Mouse (Mus musculus): ENCODE measurements at regions not wholly inside any gene's neighbourhood (a gene's known extent, or its start where the extent isn't known, plus 50 kb on each side); places are given as distances from the start of the nearest gene placed in this dataset.

DNA sequence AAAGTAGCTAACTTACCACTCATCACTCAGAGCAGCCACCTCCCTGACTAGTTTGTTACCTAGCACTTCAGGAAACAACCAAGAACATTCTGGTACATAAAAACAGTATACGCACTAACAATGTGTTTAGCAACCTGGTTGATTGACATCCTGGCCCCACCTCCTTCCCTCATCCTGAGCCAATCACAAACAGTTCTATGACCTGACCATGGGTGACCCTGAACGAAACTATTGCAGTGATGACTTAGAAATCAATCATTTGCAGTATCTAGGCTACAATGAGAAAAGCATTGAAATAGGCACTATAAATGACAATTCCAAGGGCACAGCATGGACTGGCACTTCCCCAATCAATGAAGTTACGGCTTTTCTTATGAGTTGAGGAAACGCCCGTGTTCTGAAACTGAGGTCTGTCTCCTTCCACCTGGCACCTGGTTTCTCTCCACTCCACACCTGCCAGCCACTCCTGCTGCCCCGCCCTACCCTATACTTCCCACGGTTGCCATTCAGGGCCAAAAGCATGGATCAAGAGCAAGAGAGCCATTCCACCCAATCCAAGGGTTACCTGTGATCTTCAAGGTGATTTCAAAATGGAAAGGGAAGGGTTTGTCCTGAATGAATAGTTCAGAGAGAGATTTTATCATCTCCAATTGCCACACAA, 162.9 kb upstream of the Lrig3 start:
- Histone ChIP-seq H3K4me1 (replicated peaks; ENCODE audit: control insufficient read depth, insufficient read depth, low read length) (peaks cover 4% of the 10 kb centered on the region; the same call in 1 of the 2 replicates), H3K9me3 (ENCODE audit: control insufficient read depth, low read length) (no peaks in the 10 kb centered on the region), H3K27me3 (ENCODE audit: control insufficient read depth, insufficient read depth, low read length) (no peaks in the 10 kb centered on the region), H3K4me3 (ENCODE audit: low read depth, low read length) (no peak overlapping the region), H3K9ac (ENCODE audit: low read length) (no peak overlapping the region), H3K27ac (ENCODE audit: low read depth, low read length) (no peak overlapping the region), H3K36me3 (ENCODE audit: control insufficient read depth, insufficient read depth, low read length) (no peaks in the 10 kb centered on the region), H3K4me2 (ENCODE audit: low read depth, low read length, severe bottlenecking) (no peak overlapping the region)
- WGBS = 91% methylated on average over 7 of the region's 7 CpGs
- DNase-seq (ENCODE audit: low spot score) (no peak), ATAC-seq (replicated peaks; ENCODE audit: low FRiP score) (no peak)

GRCm38 (mm10) chr10:125809763-125810361, 156.1 kb upstream of the Lrig3 start:
- 84% methylated on average over 8 of the region's 8 CpGs for WGBS
- Histone ChIP-seq H3K4me1 (replicated peaks; ENCODE audit: control insufficient read depth, insufficient read depth, low read length) (no peaks in the 10 kb centered on the region), H3K27me3 (ENCODE audit: control insufficient read depth, insufficient read depth, low read length) (no peaks in the 10 kb centered on the region), H3K36me3 (ENCODE audit: control insufficient read depth, insufficient read depth, low read length) (no peaks in the 10 kb centered on the region), H3K4me3 (ENCODE audit: low read depth, low read length) (no peak overlapping the region), H3K27ac (ENCODE audit: low read depth, low read length) (no peak overlapping the region), H3K9me3 (ENCODE audit: control insufficient read depth, low read length) (no peaks in the 10 kb centered on the region), H3K4me2 (ENCODE audit: low read depth, low read length, severe bottlenecking) (no peak overlapping the region), H3K9ac (ENCODE audit: low read length) (no peak overlapping the region)
- DNase-seq (ENCODE audit: low spot score) (no peak), ATAC-seq (replicated peaks; ENCODE audit: low FRiP score) (no peak)

GRCm38 (mm10) chr10:125810590-125810989, 155.4 kb upstream of the Lrig3 start:
- Histone ChIP-seq H3K9me3 (ENCODE audit: control insufficient read depth, low read length) (no peaks in the 10 kb centered on the region), H3K4me2 (ENCODE audit: low read depth, low read length, severe bottlenecking) (no peak overlapping the region), H3K4me3 (ENCODE audit: low read depth, low read length) (no peak overlapping the region), H3K4me1 (replicated peaks; ENCODE audit: control insufficient read depth, insufficient read depth, low read length) (no peaks in the 10 kb centered on the region), H3K9ac (ENCODE audit: low read length) (no peak overlapping the region), H3K27me3 (ENCODE audit: control insufficient read depth, insufficient read depth, low read length) (no peaks in the 10 kb centered on the region), H3K36me3 (ENCODE audit: control insufficient read depth, insufficient read depth, low read length) (no peaks in the 10 kb centered on the region), H3K27ac (ENCODE audit: low read depth, low read length) (no peak overlapping the region)
- WGBS = 54% methylated on average over 3 of the region's 3 CpGs
- no peak for DNase-seq (ENCODE audit: low spot score)
- ATAC-seq (replicated peaks; ENCODE audit: low FRiP score) = no peak

DNA sequence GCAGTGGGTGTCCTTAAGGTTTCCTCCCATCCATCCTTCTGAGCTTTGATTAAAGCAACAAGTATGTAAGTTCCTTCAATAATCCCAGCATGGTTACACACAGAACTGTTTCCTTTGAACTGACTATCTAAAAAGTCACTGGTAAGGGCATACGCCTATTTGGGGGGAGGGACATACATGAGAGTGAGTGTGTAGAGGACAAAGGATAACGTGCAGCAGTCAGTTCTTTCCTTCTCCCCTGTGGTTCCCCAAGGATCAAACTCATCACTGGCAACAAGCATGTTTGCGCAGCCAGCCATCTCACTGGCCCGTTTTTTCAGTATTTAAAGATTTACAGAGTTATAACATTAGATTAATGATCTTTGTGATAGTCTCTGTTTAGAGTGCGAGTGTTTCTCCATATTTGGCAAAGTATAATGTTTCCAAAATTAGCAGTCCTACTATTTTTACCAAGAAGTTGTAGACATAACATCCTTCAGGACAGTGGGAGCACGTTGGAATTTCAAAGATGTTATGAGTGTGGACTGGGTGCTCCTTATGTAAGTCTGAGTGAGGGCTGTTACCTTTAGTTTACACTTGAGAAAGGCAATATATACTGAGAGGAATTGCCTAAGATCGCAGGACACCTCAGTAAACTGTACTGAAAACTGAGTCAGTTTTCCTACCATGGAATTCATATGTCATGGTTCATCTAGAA, 151.6 kb upstream of the Lrig3 start:
- WGBS = 77% methylated on average over 7 of the region's 7 CpGs
- Histone ChIP-seq H3K27me3 (ENCODE audit: control insufficient read depth, insufficient read depth, low read length) (no peaks in the 10 kb centered on the region), H3K9me3 (ENCODE audit: control insufficient read depth, low read length) (no peaks in the 10 kb centered on the region), H3K4me2 (ENCODE audit: low read depth, low read length, severe bottlenecking) (no peak overlapping the region), H3K4me3 (ENCODE audit: low read depth, low read length) (no peak overlapping the region), H3K36me3 (ENCODE audit: control insufficient read depth, insufficient read depth, low read length) (no peaks in the 10 kb centered on the region), H3K27ac (ENCODE audit: low read depth, low read length) (no peak overlapping the region), H3K4me1 (replicated peaks; ENCODE audit: control insufficient read depth, insufficient read depth, low read length) (no peaks in the 10 kb centered on the region), H3K9ac (ENCODE audit: low read length) (no peak overlapping the region)
- DNase-seq (ENCODE audit: low spot score) (no peak), ATAC-seq (replicated peaks; ENCODE audit: low FRiP score) (no peak)

DNA sequence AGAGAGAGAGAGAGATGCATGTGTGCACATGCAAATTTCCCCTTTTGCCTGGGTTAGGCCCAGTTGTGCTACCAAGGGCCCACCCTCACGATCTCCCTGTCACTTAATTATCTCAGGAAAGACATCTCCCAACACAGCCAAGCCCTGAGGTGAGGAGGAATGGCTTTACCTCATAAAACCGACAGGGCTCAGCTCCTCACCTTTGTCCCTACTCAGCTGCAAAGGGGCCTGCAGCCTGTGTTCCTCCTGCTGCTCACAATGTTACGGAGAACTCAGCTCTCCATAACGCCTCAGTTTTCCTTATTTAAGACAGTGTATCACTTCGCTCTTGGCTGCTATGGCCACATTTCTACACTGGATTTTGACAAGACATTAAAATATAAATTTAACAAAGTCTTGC, 133.8 kb upstream of the Lrig3 start:
- WGBS = 65% methylated on average over 5 of the region's 5 CpGs

GRCm38 (mm10) chr10:125832764-125833163, 133.2 kb upstream of the Lrig3 start:
- Histone ChIP-seq H3K36me3 (ENCODE audit: control insufficient read depth, insufficient read depth, low read length) (no peaks in the 10 kb centered on the region), H3K4me1 (replicated peaks; ENCODE audit: control insufficient read depth, insufficient read depth, low read length) (no peaks in the 10 kb centered on the region), H3K4me2 (ENCODE audit: low read depth, low read length, severe bottlenecking) (no peak overlapping the region), H3K9ac (ENCODE audit: low read length) (no peak overlapping the region), H3K9me3 (ENCODE audit: control insufficient read depth, low read length) (no peaks in the 10 kb centered on the region), H3K27me3 (ENCODE audit: control insufficient read depth, insufficient read depth, low read length) (no peaks in the 10 kb centered on the region), H3K4me3 (ENCODE audit: low read depth, low read length) (no peak overlapping the region), H3K27ac (ENCODE audit: low read depth, low read length) (no peak overlapping the region)
- no peak for DNase-seq (ENCODE audit: low spot score)
- ATAC-seq (replicated peaks; ENCODE audit: low FRiP score) = no peak
- WGBS = 73% methylated on average over 7 of the region's 7 CpGs

More for the DNA sequence above, 133.8 kb upstream of the Lrig3 start:
- Histone ChIP-seq H3K27me3 (ENCODE audit: control insufficient read depth, insufficient read depth, low read length) (no peaks in the 10 kb centered on the region), H3K4me3 (ENCODE audit: low read depth, low read length) (no peak overlapping the region), H3K4me2 (ENCODE audit: low read depth, low read length, severe bottlenecking) (no peak overlapping the region), H3K36me3 (ENCODE audit: control insufficient read depth, insufficient read depth, low read length) (no peaks in the 10 kb centered on the region), H3K4me1 (replicated peaks; ENCODE audit: control insufficient read depth, insufficient read depth, low read length) (no peaks in the 10 kb centered on the region), H3K9ac (ENCODE audit: low read length) (no peak overlapping the region), H3K27ac (ENCODE audit: low read depth, low read length) (no peak overlapping the region), H3K9me3 (ENCODE audit: control insufficient read depth, low read length) (no peaks in the 10 kb centered on the region)
- DNase-seq (ENCODE audit: low spot score) (no peak), ATAC-seq (replicated peaks; ENCODE audit: low FRiP score) (no peak)

DNA sequence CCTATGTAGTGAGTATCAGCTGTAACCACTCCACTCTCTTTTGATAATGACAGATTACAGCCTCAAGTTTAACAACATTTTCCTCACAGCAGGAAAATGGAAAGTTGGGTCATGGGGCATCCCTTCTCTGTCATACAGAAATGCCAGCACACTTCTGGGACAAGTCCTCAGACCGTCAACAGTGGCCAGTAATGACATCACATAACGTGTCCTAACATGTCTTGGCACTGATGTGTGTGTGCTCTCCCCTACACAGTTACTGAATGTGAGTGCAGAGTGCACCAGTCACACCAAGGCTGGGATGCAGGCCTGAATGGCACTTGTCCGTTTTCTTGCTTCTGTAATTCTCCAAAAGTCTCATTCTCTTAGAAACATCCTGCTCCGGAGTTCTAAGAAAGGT, 132.0 kb upstream of the Lrig3 start:
- ATAC-seq (replicated peaks; ENCODE audit: low FRiP score) (no peak), DNase-seq (ENCODE audit: low spot score) (no peak)
- no peak overlapping the region for H3K27ac ChIP-seq (ENCODE audit: low read depth, low read length)
- H3K9me3 ChIP-seq (ENCODE audit: control insufficient read depth, low read length) = no peaks in the 10 kb centered on the region
- H3K4me1 ChIP-seq (replicated peaks; ENCODE audit: control insufficient read depth, insufficient read depth, low read length) = no peaks in the 10 kb centered on the region
- 86% methylated on average over 4 of the region's 4 CpGs for WGBS
- H3K4me3 ChIP-seq (ENCODE audit: low read depth, low read length) = no peak overlapping the region
- H3K27me3 ChIP-seq (ENCODE audit: control insufficient read depth, insufficient read depth, low read length) = no peaks in the 10 kb centered on the region
- no peak overlapping the region for H3K9ac ChIP-seq (ENCODE audit: low read length)
- H3K36me3 ChIP-seq (ENCODE audit: control insufficient read depth, insufficient read depth, low read length) = no peaks in the 10 kb centered on the region
- H3K4me2 ChIP-seq (ENCODE audit: low read depth, low read length, severe bottlenecking) = no peak overlapping the region

DNA sequence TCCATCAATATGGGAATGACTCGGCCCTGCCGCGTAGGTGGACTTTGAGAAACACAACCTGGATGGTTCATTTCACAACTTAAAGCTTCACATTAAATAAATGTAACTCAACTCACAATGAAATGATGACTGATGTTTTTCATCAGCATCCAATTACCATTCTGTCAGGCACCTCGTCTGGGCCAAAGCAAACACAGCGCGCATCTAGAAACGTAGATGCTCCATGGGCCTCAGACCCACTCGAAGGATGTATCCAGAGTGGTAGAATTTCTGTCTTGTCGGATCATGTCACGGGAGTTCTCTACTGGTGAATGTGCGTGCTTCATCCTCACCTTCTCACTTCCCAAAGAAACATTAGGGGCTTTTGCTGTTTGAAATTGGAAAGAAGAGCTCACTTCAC, 127.0 kb upstream of the Lrig3 start:
- Histone ChIP-seq H3K27ac (ENCODE audit: low read depth, low read length) (no peak overlapping the region), H3K36me3 (ENCODE audit: control insufficient read depth, insufficient read depth, low read length) (no peaks in the 10 kb centered on the region), H3K27me3 (ENCODE audit: control insufficient read depth, insufficient read depth, low read length) (no peaks in the 10 kb centered on the region), H3K4me1 (replicated peaks; ENCODE audit: control insufficient read depth, insufficient read depth, low read length) (peaks cover 3% of the 10 kb centered on the region; the same call in 1 of the 2 replicates), H3K4me2 (ENCODE audit: low read depth, low read length, severe bottlenecking) (no peak overlapping the region), H3K9me3 (ENCODE audit: control insufficient read depth, low read length) (no peaks in the 10 kb centered on the region), H3K9ac (ENCODE audit: low read length) (no peak overlapping the region), H3K4me3 (ENCODE audit: low read depth, low read length) (no peak overlapping the region)
- no peak for ATAC-seq (replicated peaks; ENCODE audit: low FRiP score)
- DNase-seq (ENCODE audit: low spot score) = no peak
- 85% methylated on average over 11 of the region's 11 CpGs for WGBS

All from forebrain, embryonic 11.5 days (tissue).